Mouse (Mus musculus): ENCODE data around the gene Ubac2. TPM values are rescaled to one million over a fixed set of nuclear protein-coding genes. Genes with fewer than 3 reads are reported as not detected.

The Ubac2 gene
- polyA plus RNA-seq, 1 experiment: 49.0 TPM

DNA sequence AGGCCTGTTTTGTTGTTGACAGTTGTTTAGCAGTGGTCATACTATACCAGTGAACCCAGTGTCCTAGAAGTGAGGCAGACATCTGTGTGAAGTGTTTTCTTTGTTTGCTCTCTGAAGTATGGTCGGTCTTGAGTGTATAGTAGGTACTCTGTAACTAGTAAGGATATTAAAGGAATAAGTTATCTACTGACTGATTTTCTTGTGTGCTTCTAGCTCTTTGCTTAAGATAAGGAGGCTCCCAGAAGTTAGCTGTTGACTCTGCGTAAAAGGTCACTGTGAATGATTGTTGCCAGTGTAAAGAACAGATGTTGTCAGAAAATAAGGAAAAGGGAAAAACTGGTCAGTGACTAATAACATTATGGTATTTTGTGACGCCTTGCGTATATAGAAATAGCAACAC, 88.7 kb downstream of the Ubac2 start:
- no peak overlapping the region for H3K27ac ChIP-seq (ENCODE audit: insufficient read depth, low read depth, low read length)
- H3K4me3 ChIP-seq (ENCODE audit: insufficient read depth, low read length): no peak overlapping the region
- TF ChIP-seq CTCF (IDR thresholded peaks at IDR 0.05; ENCODE audit: low read depth, low read length) (no peak), POLR2A (IDR thresholded peaks at IDR 0.05; ENCODE audit: borderline replicate concordance, low read depth, low read length) (no peak)
- H3K4me1 ChIP-seq (ENCODE audit: control insufficient read depth, insufficient read depth, low read length): peaks cover 20% of the 10 kb centered on the region

DNA sequence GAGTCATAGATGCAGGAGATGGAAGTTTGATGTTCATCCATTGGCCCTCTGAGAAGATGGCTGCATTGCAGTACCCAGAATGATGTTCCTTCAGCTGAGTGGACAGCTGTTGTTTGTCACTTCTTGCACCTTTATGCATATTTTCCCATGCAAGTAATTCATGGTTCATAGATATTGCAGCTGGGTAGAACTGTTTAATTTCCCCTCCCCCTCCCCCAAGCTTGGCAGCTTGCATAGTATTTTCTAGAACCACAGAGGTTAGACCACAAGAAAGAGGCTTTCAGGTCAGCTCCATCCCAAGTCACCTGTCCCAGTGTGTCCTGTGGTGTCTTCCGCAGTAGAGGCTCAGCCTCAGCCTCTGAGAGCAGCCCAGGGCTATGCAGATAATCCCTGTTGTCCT, 92.0 kb downstream of the Ubac2 start:
- Histone ChIP-seq H3K4me3 (ENCODE audit: insufficient read depth, low read length) (no peak overlapping the region), H3K27ac (ENCODE audit: insufficient read depth, low read depth, low read length) (no peak overlapping the region), H3K4me1 (ENCODE audit: control insufficient read depth, insufficient read depth, low read length) (peaks cover 22% of the 10 kb centered on the region)
- TF ChIP-seq CTCF (IDR thresholded peaks at IDR 0.05; ENCODE audit: low read depth, low read length): no peak
- TF ChIP-seq POLR2A (IDR thresholded peaks at IDR 0.05; ENCODE audit: borderline replicate concordance, low read depth, low read length): no peak

DNA sequence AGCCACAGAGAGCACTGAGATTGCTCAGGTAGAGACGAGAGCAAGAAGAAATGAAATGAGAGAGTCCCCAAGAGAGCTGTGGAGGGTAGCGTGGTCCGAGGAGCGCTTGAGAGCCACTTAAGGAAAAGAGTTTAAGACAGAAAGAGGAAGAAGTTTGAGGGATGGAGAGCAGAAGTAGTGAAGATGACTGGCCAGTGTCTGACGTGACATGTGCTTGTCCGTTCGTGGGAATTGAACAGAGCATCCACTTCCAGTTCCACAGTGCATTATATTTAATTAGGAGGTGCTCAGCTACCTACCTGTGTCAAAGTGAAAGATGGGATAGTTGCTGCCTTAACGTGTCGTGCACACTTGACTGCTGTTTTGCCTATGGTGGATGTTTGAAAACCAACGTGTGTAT, 94.7 kb downstream of the Ubac2 start:
- Histone ChIP-seq H3K4me1 (ENCODE audit: control insufficient read depth, insufficient read depth, low read length) (peaks cover 17% of the 10 kb centered on the region), H3K4me3 (ENCODE audit: insufficient read depth, low read length) (no peak overlapping the region), H3K27ac (ENCODE audit: insufficient read depth, low read depth, low read length) (no peak overlapping the region)
- no peak for TF ChIP-seq POLR2A (IDR thresholded peaks at IDR 0.05; ENCODE audit: borderline replicate concordance, low read depth, low read length)
- no peak for TF ChIP-seq CTCF (IDR thresholded peaks at IDR 0.05; ENCODE audit: low read depth, low read length)

DNA sequence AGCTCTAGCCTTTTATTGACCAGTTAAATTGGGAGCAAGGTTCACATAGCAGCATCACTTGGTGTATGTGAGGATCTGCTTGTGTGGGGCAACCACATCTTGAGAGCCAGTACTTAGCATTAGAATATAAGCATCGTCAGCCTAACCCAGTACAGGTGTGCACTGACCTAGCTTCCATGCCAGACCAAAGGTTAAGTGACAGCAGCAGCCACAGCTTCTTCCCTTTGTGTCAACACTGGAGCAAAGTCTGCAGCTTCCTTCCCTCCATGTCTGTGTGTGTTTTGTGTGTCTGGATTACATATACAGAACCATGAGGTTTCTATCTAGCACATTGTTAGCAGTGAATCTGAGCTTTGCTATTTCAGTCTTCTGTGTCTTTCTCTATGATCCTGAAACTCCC, 103.1 kb downstream of the Ubac2 start:
- Histone ChIP-seq H3K4me1 (ENCODE audit: control insufficient read depth, insufficient read depth, low read length) (peaks cover 33% of the 10 kb centered on the region), H3K27ac (ENCODE audit: insufficient read depth, low read depth, low read length) (no peak overlapping the region), H3K4me3 (ENCODE audit: insufficient read depth, low read length) (no peak overlapping the region)
- no peak for TF ChIP-seq POLR2A (IDR thresholded peaks at IDR 0.05; ENCODE audit: borderline replicate concordance, low read depth, low read length)
- no peak for TF ChIP-seq CTCF (IDR thresholded peaks at IDR 0.05; ENCODE audit: low read depth, low read length)

DNA sequence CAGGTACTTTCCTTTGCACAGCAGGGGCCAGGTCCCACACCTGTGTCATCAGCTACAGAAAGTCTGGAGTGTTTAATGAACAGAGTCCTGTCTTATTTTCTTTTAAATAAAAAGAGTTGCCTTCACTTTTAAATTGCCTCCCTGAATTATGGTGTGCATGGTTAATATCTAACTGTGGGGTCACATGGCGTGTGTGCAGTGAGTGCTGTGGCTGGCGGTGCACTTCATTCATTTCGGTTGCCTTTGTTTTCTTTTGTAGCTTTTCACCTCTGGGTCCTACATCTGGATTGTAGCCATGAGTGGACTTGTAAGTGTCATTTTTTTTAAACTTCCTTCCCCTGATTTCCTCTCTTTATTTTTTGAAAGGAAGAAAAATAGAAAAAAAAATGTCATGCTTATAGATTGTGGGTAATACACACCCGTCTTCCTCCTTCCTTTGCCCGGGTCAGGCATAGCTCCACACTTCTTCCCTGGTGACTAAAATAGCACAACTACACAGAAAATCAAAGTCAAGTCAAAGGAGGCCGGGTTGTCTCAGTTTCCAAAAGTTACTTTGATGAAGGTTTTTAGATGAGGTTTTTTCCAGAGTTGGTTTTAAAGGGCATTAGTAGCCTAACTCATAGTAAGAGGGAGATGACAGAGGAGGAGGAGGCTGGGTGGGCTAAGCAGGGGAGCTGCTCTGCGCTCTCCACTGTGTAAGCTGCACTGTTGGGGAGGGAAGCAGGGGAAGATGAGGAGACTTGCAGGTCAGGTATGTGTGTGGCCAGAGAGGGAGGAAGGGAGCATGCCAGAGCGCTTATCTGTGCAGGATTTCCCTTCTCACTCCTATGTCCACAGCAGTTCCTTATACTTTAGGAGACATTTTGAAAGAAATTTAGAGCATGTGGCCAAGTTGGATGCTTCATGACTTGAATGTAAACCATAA, 104.9 kb downstream of the Ubac2 start:
- no peak for TF ChIP-seq CTCF (IDR thresholded peaks at IDR 0.05; ENCODE audit: low read depth, low read length)
- TF ChIP-seq POLR2A (IDR thresholded peaks at IDR 0.05; ENCODE audit: borderline replicate concordance, low read depth, low read length): no peak
- H3K27ac ChIP-seq (ENCODE audit: insufficient read depth, low read depth, low read length): peak overlapping the region; percentile 90

DNA sequence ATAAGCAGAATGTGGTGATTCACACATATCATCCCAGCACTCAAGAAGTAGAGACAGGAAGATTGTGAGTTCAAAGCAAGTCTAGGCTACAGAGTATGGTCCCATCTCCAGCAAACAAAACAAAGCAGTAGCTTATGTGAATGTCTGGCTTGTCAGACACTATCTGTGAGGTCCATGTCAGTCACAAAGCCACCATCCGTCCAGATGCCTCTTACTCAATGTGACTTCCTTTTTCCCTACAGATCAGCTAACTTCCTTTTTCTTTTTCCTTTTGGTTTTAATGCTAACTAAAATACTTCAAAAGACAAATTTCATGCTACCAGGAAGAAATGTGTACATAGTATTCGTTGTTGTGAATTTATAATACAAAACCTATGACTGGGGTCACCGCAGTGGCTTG, 107.1 kb downstream of the Ubac2 start:
- Histone ChIP-seq H3K4me3 (ENCODE audit: insufficient read depth, low read length) (no peak overlapping the region), H3K27ac (ENCODE audit: insufficient read depth, low read depth, low read length) (peak overlapping the region; percentile 91), H3K4me1 (ENCODE audit: control insufficient read depth, insufficient read depth, low read length) (peaks cover 69% of the 10 kb centered on the region)
- TF ChIP-seq CTCF (IDR thresholded peaks at IDR 0.05; ENCODE audit: low read depth, low read length) (no peak), POLR2A (IDR thresholded peaks at IDR 0.05; ENCODE audit: borderline replicate concordance, low read depth, low read length) (no peak)

More for the DNA sequence above, 104.9 kb downstream of the Ubac2 start:
- H3K4me1 ChIP-seq (ENCODE audit: control insufficient read depth, insufficient read depth, low read length): peaks cover 49% of the 10 kb centered on the region
- H3K4me3 ChIP-seq (ENCODE audit: insufficient read depth, low read length): no peak overlapping the region

DNA sequence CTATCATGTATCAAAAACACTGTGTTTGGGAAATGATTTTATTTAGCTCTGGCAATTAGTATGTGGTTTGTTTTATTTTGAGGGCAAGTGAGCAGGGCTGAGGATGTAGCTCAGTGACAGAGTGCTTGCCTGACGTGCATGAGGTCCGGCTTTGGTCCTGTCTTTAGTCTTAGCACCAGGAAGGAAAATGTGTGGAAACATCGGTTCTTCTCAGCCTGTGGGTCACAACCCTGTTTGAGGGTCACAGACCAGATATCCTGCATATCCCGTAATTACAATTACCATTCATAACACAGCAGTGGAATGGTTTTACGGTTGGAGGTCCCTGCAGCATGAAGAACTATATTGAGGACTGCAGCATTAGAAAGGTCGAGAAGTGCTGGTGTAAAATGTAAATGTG, 107.6 kb downstream of the Ubac2 start:
- TF ChIP-seq CTCF (IDR thresholded peaks at IDR 0.05; ENCODE audit: low read depth, low read length) (no peak), POLR2A (IDR thresholded peaks at IDR 0.05; ENCODE audit: borderline replicate concordance, low read depth, low read length) (no peak)
- peak overlapping the region; percentile 91 for H3K27ac ChIP-seq (ENCODE audit: insufficient read depth, low read depth, low read length)
- H3K4me1 ChIP-seq (ENCODE audit: control insufficient read depth, insufficient read depth, low read length): peaks cover 75% of the 10 kb centered on the region
- H3K4me3 ChIP-seq (ENCODE audit: insufficient read depth, low read length): no peak overlapping the region

DNA sequence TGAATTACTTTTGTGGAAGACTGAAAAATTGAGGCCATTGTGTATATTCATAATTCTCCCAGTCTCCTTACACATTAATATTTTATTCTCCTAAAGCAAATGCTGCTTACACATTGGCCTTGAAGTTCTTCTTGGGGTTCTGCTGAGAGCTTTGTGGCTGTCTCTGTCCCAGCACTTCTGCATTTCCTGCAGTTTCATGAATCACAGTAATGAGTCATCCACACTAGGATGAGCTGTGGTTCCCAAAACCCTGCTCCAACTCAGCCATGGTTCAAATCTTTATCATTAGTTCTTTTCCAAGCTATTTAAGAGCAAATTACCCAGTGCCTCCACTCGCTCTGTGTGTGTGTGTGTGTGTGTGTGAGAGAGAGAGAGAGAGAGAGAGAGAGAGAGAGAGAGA, 108.9 kb downstream of the Ubac2 start:
- no peak for TF ChIP-seq POLR2A (IDR thresholded peaks at IDR 0.05; ENCODE audit: borderline replicate concordance, low read depth, low read length)
- no peak for TF ChIP-seq CTCF (IDR thresholded peaks at IDR 0.05; ENCODE audit: low read depth, low read length)
- H3K4me1 ChIP-seq (ENCODE audit: control insufficient read depth, insufficient read depth, low read length): peaks cover 82% of the 10 kb centered on the region
- no peak overlapping the region for H3K4me3 ChIP-seq (ENCODE audit: insufficient read depth, low read length)
- H3K27ac ChIP-seq (ENCODE audit: insufficient read depth, low read depth, low read length): peak overlapping the region; percentile 97

DNA sequence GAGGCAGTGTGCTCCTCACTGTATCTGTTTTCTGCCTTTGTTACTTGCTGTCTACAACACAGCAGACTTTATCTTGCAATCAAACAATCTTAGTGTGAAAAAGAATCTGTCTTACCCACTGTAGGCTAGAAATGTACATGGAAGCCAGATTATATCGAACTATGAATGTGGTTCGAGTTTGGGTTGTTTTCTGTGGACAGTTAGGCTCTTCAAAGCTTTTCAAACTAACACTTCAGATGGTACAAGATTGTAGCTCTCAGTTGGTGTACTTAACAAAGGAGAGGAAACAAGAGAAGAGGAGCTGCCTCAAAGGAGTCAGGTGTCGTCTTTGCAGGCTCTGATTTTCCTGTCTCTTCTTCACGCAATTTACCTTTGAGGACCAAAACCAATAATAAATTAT, 109.3 kb downstream of the Ubac2 start:
- H3K4me3 ChIP-seq (ENCODE audit: insufficient read depth, low read length): no peak overlapping the region
- TF ChIP-seq CTCF (IDR thresholded peaks at IDR 0.05; ENCODE audit: low read depth, low read length) (no peak), POLR2A (IDR thresholded peaks at IDR 0.05; ENCODE audit: borderline replicate concordance, low read depth, low read length) (no peak)
- H3K4me1 ChIP-seq (ENCODE audit: control insufficient read depth, insufficient read depth, low read length): peaks cover 84% of the 10 kb centered on the region
- H3K27ac ChIP-seq (ENCODE audit: insufficient read depth, low read depth, low read length): peak overlapping the region; percentile 94

DNA sequence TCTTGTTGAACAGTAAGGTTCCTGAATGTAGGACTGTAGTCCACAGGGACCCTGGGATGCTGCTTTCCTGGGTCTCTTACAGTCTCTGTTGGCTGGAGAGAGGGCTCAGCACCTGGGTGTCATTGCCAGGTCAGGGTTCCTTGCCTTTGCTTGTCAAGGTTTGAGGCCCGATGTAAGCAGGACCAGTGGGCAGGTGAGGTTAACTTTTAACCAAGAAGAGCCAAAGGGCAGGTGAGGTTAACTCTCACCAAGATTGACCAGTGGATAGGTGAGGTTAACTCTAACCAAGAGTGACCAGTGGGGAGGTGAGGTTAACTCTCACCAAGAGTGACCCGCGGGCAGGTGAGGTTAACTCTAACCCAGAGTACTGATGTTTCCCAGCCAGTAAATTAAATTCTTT, 110.9 kb downstream of the Ubac2 start:
- Histone ChIP-seq H3K4me3 (ENCODE audit: insufficient read depth, low read length) (no peak overlapping the region), H3K27ac (ENCODE audit: insufficient read depth, low read depth, low read length) (no peak overlapping the region), H3K4me1 (ENCODE audit: control insufficient read depth, insufficient read depth, low read length) (peaks cover 85% of the 10 kb centered on the region)
- TF ChIP-seq POLR2A (IDR thresholded peaks at IDR 0.05; ENCODE audit: borderline replicate concordance, low read depth, low read length) (no peak), CTCF (IDR thresholded peaks at IDR 0.05; ENCODE audit: low read depth, low read length) (no peak)
